Mouse (Mus musculus): Measurements from ENCODE around the gene Gas2l2.

Gas2l2 gene

GRCm38 (mm10) chr11:83443824-83444223, 14.6 kb upstream of the Gas2l2 start:
- no peak for DNase-seq (ENCODE audit: extremely low spot score, low read depth, low spot score)

GRCm38 (mm10) chr11:83442596-83443267, 13.5 kb upstream of the Gas2l2 start:
- peak; percentile 70 for DNase-seq (ENCODE audit: extremely low spot score, low read depth, low spot score)

- DNase-seq (ENCODE audit: extremely low spot score, low read depth, low spot score) = no peak
Observed at GRCm38 (mm10) chr11:83441235-83441634, 12.0 kb upstream of the Gas2l2 start.

- DNase-seq (ENCODE audit: extremely low spot score, low read depth, low spot score) = peak; percentile 90
Observed at GRCm38 (mm10) chr11:83440081-83441064, 11.1 kb upstream of the Gas2l2 start.

- DNase-seq (ENCODE audit: extremely low spot score, low read depth, low spot score) = no peak
Observed at GRCm38 (mm10) chr11:83439426-83440060, 10.3 kb upstream of the Gas2l2 start.

GRCm38 (mm10) chr11:83437377-83437776, 8.1 kb upstream of the Gas2l2 start, which contains the start of gene 1700020L24Rik:
TSS of gene 1700020L24Rik (plus strand) at chr11:83437677.
- DNase-seq (ENCODE audit: extremely low spot score, low read depth, low spot score) = no peak

- no peak for DNase-seq (ENCODE audit: extremely low spot score, low read depth, low spot score)
Observed at GRCm38 (mm10) chr11:83432533-83432932, 3.3 kb upstream of the Gas2l2 start.

- DNase-seq (ENCODE audit: extremely low spot score, low read depth, low spot score) = no peak
Observed at GRCm38 (mm10) chr11:83426964-83427363, 2.3 kb downstream of the Gas2l2 start.

- DNase-seq (ENCODE audit: extremely low spot score, low read depth, low spot score) = no peak
Observed at GRCm38 (mm10) chr11:83424681-83425080, 4.6 kb downstream of the Gas2l2 start.

- DNase-seq (ENCODE audit: extremely low spot score, low read depth, low spot score) = peak; percentile 68
Observed at GRCm38 (mm10) chr11:83421305-83421704, 8.0 kb downstream of the Gas2l2 start.

- no peak for DNase-seq (ENCODE audit: extremely low spot score, low read depth, low spot score)
Observed at GRCm38 (mm10) chr11:83420338-83420737, 8.9 kb downstream of the Gas2l2 start.

GRCm38 (mm10) chr11:83418566-83418965, 10.7 kb downstream of the Gas2l2 start:
- no peak for DNase-seq (ENCODE audit: extremely low spot score, low read depth, low spot score)

- no peak for DNase-seq (ENCODE audit: extremely low spot score, low read depth, low spot score)
Observed at GRCm38 (mm10) chr11:83417708-83418107, 11.5 kb downstream of the Gas2l2 start.

GRCm38 (mm10) chr11:83417080-83417479, 12.2 kb downstream of the Gas2l2 start:
- peak; percentile 83 for DNase-seq (ENCODE audit: extremely low spot score, low read depth, low spot score)

GRCm38 (mm10) chr11:83410510-83410909, 18.7 kb downstream of the Gas2l2 start:
- no peak for DNase-seq (ENCODE audit: extremely low spot score, low read depth, low spot score)

- no peak for DNase-seq (ENCODE audit: extremely low spot score, low read depth, low spot score)
Observed at GRCm38 (mm10) chr11:83409792-83410291, 19.4 kb downstream of the Gas2l2 start.

GRCm38 (mm10) chr11:83409087-83409754, 20.0 kb downstream of the Gas2l2 start, which contains the start of gene Rasl10b:
TSS of gene Rasl10b (plus strand) at chr11:83409137.
- no peak for DNase-seq (ENCODE audit: extremely low spot score, low read depth, low spot score)

- DNase-seq (ENCODE audit: extremely low spot score, low read depth, low spot score) = no peak
Observed at GRCm38 (mm10) chr11:83408242-83408641, 21.0 kb downstream of the Gas2l2 start.

- no peak for DNase-seq (ENCODE audit: extremely low spot score, low read depth, low spot score)
Observed at GRCm38 (mm10) chr11:83406391-83406790, 22.9 kb downstream of the Gas2l2 start.

GRCm38 (mm10) chr11:83403787-83404186, 25.5 kb downstream of the Gas2l2 start:
- no peak for DNase-seq (ENCODE audit: extremely low spot score, low read depth, low spot score)

- no peak for DNase-seq (ENCODE audit: extremely low spot score, low read depth, low spot score)
Observed at GRCm38 (mm10) chr11:83398724-83399123, 30.5 kb downstream of the Gas2l2 start.

Data from hindlimb bud, embryonic 11.5 days (tissue).